Comparison of ENCODE assay signal across 19 mouse cellular contexts in the genomic region with DNA sequence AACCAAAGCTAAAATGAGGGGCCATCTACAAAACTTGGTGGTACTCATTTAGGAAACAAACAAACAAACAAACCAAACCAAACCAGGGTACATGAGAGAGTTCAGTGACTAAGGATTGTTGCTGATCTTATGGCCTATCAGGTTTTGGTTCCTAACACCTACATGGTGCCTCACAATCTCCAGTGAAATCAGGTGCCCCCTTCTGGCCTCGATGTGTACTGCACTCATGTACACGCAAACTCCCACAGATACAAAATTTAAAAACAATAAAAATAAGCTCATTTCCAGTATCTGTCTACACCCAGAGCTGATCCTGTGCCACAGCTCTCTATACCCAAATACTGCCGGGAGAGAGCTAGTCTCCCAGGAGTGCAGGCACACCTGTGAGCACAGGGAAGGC.
DNase-seq lines count a peak whose midpoint lies in the region; ATAC-seq and TF ChIP-seq lines count a peak whose summit lies in the region.
"Had no signal": no experiment of that assay in that cellular context is flagged by ENCODE, and none has a peak within 500 bp of the region (broad histone marks: within the 10 kb centered on the region; RNA-seq: fewer than 3 reads in every experiment).

No protein-coding gene starts in this region.

- H3K9ac ChIP-seq in hindbrain, postnatal 0 days (replicated peaks; ENCODE audit: low read length) = no peak overlapping the region
- H3K9ac ChIP-seq in hindbrain, embryonic 11.5 days (ENCODE audit: low read depth, low read length) = no peak overlapping the region
- no peak overlapping the region for H3K9ac ChIP-seq in liver, embryonic 14.5 days (replicated peaks)
- no peak overlapping the region for H3K9ac ChIP-seq in liver, embryonic 11.5 days (ENCODE audit: low read depth, low read length)
- H3K9ac ChIP-seq in ES-E14 (ENCODE audit: insufficient read depth, low read depth, low read length, poor library complexity, severe bottlenecking) = no peak overlapping the region
- H3K9ac ChIP-seq: embryonic facial prominence, embryonic 15.5 days; heart, embryonic 13.5 days; limb, embryonic 15.5 days; lung, embryonic 15.5 days; midbrain, embryonic 15.5 days had no signal

- no peak overlapping the region for H3K27ac ChIP-seq in hindbrain, postnatal 0 days
- H3K27ac ChIP-seq in hindbrain, embryonic 11.5 days (ENCODE audit: low read depth, low read length) = no peak overlapping the region
- no peak overlapping the region for H3K27ac ChIP-seq in liver, embryonic 14.5 days
- H3K27ac ChIP-seq in liver, embryonic 11.5 days (ENCODE audit: low read depth, low read length) = no peak overlapping the region
- H3K27ac ChIP-seq in ES-E14 (ENCODE audit: insufficient read depth, low read depth, low read length, poor library complexity, severe bottlenecking) = no peak overlapping the region
- no peak overlapping the region for H3K27ac ChIP-seq in limb, embryonic 10.5 days
- H3K27ac ChIP-seq: embryonic facial prominence, embryonic 15.5 days; heart, embryonic 13.5 days; limb, embryonic 15.5 days; lung, embryonic 15.5 days; midbrain, embryonic 15.5 days had no signal

- TF ChIP-seq CTCF in hindbrain, postnatal 0 days (IDR thresholded peaks at IDR 0.05; ENCODE audit: low read depth) = peak; percentile 46
- TF ChIP-seq CTCF in liver, embryonic 14.5 days (IDR thresholded peaks at IDR 0.05; ENCODE audit: low read depth) = peak; percentile 37

- no peak for DNase-seq in hindbrain, postnatal 0 days (ENCODE audit: low spot score)
- no peak for DNase-seq in hindbrain, embryonic 11.5 days (ENCODE audit: low spot score)
- no peak for DNase-seq in liver, embryonic 14.5 days (ENCODE audit: low read depth in 3 of 3, low spot score in 3 of 3)
- DNase-seq in liver, embryonic 11.5 days (ENCODE audit: low spot score) = no peak
- peak; percentile 38 for DNase-seq in ES-E14 (ENCODE audit: low read depth, low spot score)
- DNase-seq in limb, embryonic 10.5 days (ENCODE audit: low spot score) = peak; percentile 24
- DNase-seq in frontal cortex, adult 2 months (ENCODE audit: extremely low spot score in 1 of 2, low spot score in 1 of 2) = no peak
- DNase-seq: adrenal gland, postnatal 36 days; cerebellum, adult 8-10 months; heart, postnatal 36 days; retina, postnatal 1 day; right cerebral cortex, postnatal 4 days had no signal

- in situ Hi-C loops in ES-E14 (cut with MboI; ENCODE audit: low sequenced_read_pairs in 2 of 2, unreplicated experiment in 2 of 2) = no loop called here

- no peaks in the 10 kb centered on the region for H3K9me3 ChIP-seq in hindbrain, postnatal 0 days (ENCODE audit: low read length)
- H3K9me3 ChIP-seq in hindbrain, embryonic 11.5 days (ENCODE audit: control insufficient read depth, low read length) = no peaks in the 10 kb centered on the region
- H3K9me3 ChIP-seq in liver, embryonic 14.5 days (ENCODE audit: control insufficient read depth, low read length) = no peaks in the 10 kb centered on the region
- no peaks in the 10 kb centered on the region for H3K9me3 ChIP-seq in liver, embryonic 11.5 days (ENCODE audit: control insufficient read depth, low read length)
- no peaks in the 10 kb centered on the region for H3K9me3 ChIP-seq in ES-E14 (ENCODE audit: control insufficient read depth, insufficient read depth, low read depth, low read length)
- no peaks in the 10 kb centered on the region for H3K9me3 ChIP-seq in limb, embryonic 10.5 days (replicated peaks)
- H3K9me3 ChIP-seq: embryonic facial prominence, embryonic 15.5 days; limb, embryonic 15.5 days; lung, embryonic 15.5 days; midbrain, embryonic 15.5 days had no signal

- ATAC-seq in hindbrain, postnatal 0 days = no peak
- no peak for ATAC-seq in hindbrain, embryonic 11.5 days (ENCODE audit: low FRiP score)
- no peak for ATAC-seq in liver, embryonic 14.5 days (ENCODE audit: insufficient read depth)
- no peak for ATAC-seq in liver, embryonic 11.5 days (replicated peaks; ENCODE audit: low FRiP score)
- ATAC-seq: activated CD4-positive, CD25-positive, alpha-beta regulatory T cell, adult 4 months; hindbrain, embryonic 16.5 days; midbrain, embryonic 15.5 days had no signal

- no peak overlapping the region for H3K4me3 ChIP-seq in hindbrain, postnatal 0 days (ENCODE audit: low read length)
- H3K4me3 ChIP-seq in hindbrain, embryonic 11.5 days (ENCODE audit: low read depth, low read length) = no peak overlapping the region
- no peak overlapping the region for H3K4me3 ChIP-seq in liver, embryonic 14.5 days (ENCODE audit: insufficient read depth in 1 of 2, low read depth in 2 of 2, low read length in 2 of 2)
- H3K4me3 ChIP-seq in liver, embryonic 11.5 days (ENCODE audit: low read depth, low read length) = no peak overlapping the region
- no peak overlapping the region for H3K4me3 ChIP-seq in ES-E14 (ENCODE audit: insufficient read depth in 1 of 2, low read depth in 1 of 2, low read length in 2 of 2, poor library complexity in 1 of 2, severe bottlenecking in 1 of 2)
- H3K4me3 ChIP-seq in limb, embryonic 10.5 days = no peak overlapping the region
- H3K4me3 ChIP-seq: embryonic facial prominence, embryonic 15.5 days; heart, embryonic 13.5 days; limb, embryonic 15.5 days; lung, embryonic 15.5 days; midbrain, embryonic 15.5 days had no signal

- H3K27me3 ChIP-seq in hindbrain, postnatal 0 days (ENCODE audit: insufficient read depth, low read length) = no peaks in the 10 kb centered on the region
- no peaks in the 10 kb centered on the region for H3K27me3 ChIP-seq in hindbrain, embryonic 11.5 days (ENCODE audit: control insufficient read depth, insufficient read depth, low read length)
- H3K27me3 ChIP-seq in liver, embryonic 14.5 days (ENCODE audit: control insufficient read depth, insufficient read depth, low read length) = no peaks in the 10 kb centered on the region
- no peaks in the 10 kb centered on the region for H3K27me3 ChIP-seq in liver, embryonic 11.5 days (replicated peaks; ENCODE audit: control insufficient read depth, insufficient read depth, low read length)
- no peaks in the 10 kb centered on the region for H3K27me3 ChIP-seq in limb, embryonic 10.5 days (ENCODE audit: low read depth, poor library complexity, severe bottlenecking)
- H3K27me3 ChIP-seq: embryonic facial prominence, embryonic 15.5 days; heart, embryonic 13.5 days; limb, embryonic 15.5 days; lung, embryonic 15.5 days; midbrain, embryonic 15.5 days had no signal

- no peak for TF ChIP-seq EP300 in liver, embryonic 14.5 days (IDR thresholded peaks at IDR 0.05; ENCODE audit: low read depth)

- 77% methylated on average over 3 of the region's 3 CpGs for WGBS in hindbrain, postnatal 0 days
- 76% methylated on average over 3 of the region's 3 CpGs for WGBS in hindbrain, embryonic 11.5 days
- 46% methylated on average over 3 of the region's 3 CpGs for WGBS in liver, embryonic 14.5 days (ENCODE audit: insufficient replicate concordance)
- 75% methylated on average over 3 of the region's 3 CpGs for whole genome bisulfite sequencing in liver, embryonic 11.5 days
- WGBS in limb, embryonic 10.5 days = 73% methylated on average over 3 of the region's 3 CpGs

- no peaks in the 10 kb centered on the region for H3K4me1 ChIP-seq in hindbrain, postnatal 0 days (ENCODE audit: insufficient read depth, low read length)
- H3K4me1 ChIP-seq in hindbrain, embryonic 11.5 days (replicated peaks; ENCODE audit: control insufficient read depth, insufficient read depth, low read length) = no peaks in the 10 kb centered on the region
- H3K4me1 ChIP-seq in liver, embryonic 14.5 days (replicated peaks; ENCODE audit: control insufficient read depth in 2 of 2, insufficient read depth in 2 of 2, low read length in 1 of 2) = no peaks in the 10 kb centered on the region
- H3K4me1 ChIP-seq in liver, embryonic 11.5 days (replicated peaks; ENCODE audit: control insufficient read depth, insufficient read depth, low read length) = no peaks in the 10 kb centered on the region
- no peaks in the 10 kb centered on the region for H3K4me1 ChIP-seq in ES-E14 (ENCODE audit: control insufficient read depth in 2 of 2, insufficient read depth in 2 of 2, low read length in 2 of 2, poor library complexity in 1 of 2)
- H3K4me1 ChIP-seq in limb, embryonic 10.5 days = no peaks in the 10 kb centered on the region
- H3K4me1 ChIP-seq: embryonic facial prominence, embryonic 15.5 days; heart, embryonic 13.5 days; limb, embryonic 15.5 days; lung, embryonic 15.5 days; midbrain, embryonic 15.5 days had no signal

- H3K36me3 ChIP-seq in hindbrain, postnatal 0 days (ENCODE audit: insufficient read depth, low read length) = no peaks in the 10 kb centered on the region
- H3K36me3 ChIP-seq in hindbrain, embryonic 11.5 days (ENCODE audit: control insufficient read depth, insufficient read depth, low read length) = no peaks in the 10 kb centered on the region
- H3K36me3 ChIP-seq in liver, embryonic 14.5 days (replicated peaks; ENCODE audit: control insufficient read depth, insufficient read depth, low read depth) = no peaks in the 10 kb centered on the region
- H3K36me3 ChIP-seq in liver, embryonic 11.5 days (ENCODE audit: control insufficient read depth, insufficient read depth, low read length) = no peaks in the 10 kb centered on the region
- no peaks in the 10 kb centered on the region for H3K36me3 ChIP-seq in ES-E14 (ENCODE audit: control insufficient read depth, insufficient read depth, low read length, poor library complexity, severe bottlenecking)
- H3K36me3 ChIP-seq in limb, embryonic 10.5 days = no peaks in the 10 kb centered on the region
- H3K36me3 ChIP-seq: embryonic facial prominence, embryonic 15.5 days; heart, embryonic 13.5 days; limb, embryonic 15.5 days; lung, embryonic 15.5 days; midbrain, embryonic 15.5 days had no signal

- no peak overlapping the region for H3K4me2 ChIP-seq in hindbrain, postnatal 0 days (ENCODE audit: low read depth, low read length)
- no peak overlapping the region for H3K4me2 ChIP-seq in hindbrain, embryonic 11.5 days (replicated peaks; ENCODE audit: low read depth, low read length)
- H3K4me2 ChIP-seq in liver, embryonic 14.5 days (ENCODE audit: low read depth) = no peak overlapping the region
- no peak overlapping the region for H3K4me2 ChIP-seq in liver, embryonic 11.5 days
- H3K4me2 ChIP-seq: embryonic facial prominence, embryonic 15.5 days; heart, embryonic 13.5 days; limb, embryonic 15.5 days; lung, embryonic 15.5 days; midbrain, embryonic 15.5 days had no signal

TF ChIP-seq in ES-E14, 5 proteins besides CTCF, POLR2A, EP300 and RAD21:
- TF ChIP-seq ZC3H11A (IDR thresholded peaks at IDR 0.05; ENCODE audit: borderline replicate concordance, low read depth, low read length) = peak; percentile 25; the same call in 1 of the 2 replicates
- no peak for TF ChIP-seq ZNF384 (IDR thresholded peaks at IDR 0.05; ENCODE audit: low read depth, low read length)
TF ChIP-seq in ES-E14: peak in this region for 1.

Comparison
In these comparisons a context has a peak if more than half of its experiments do, and no peak if none do; other contexts are left out.
1. DNase-seq: peak in ES-E14 (single experiment) and limb, embryonic 10.5 days (single experiment); none in hindbrain, postnatal 0 days (single experiment), hindbrain, embryonic 11.5 days (single experiment), liver, embryonic 14.5 days (0 of 3), liver, embryonic 11.5 days (single experiment) and frontal cortex, adult 2 months (0 of 2).